Mouse (Mus musculus): ENCODE measurements at regions not wholly inside any gene's neighbourhood (a gene's known extent, or its start where the extent isn't known, plus 50 kb on each side); places are given as distances from the start of the nearest gene placed in this dataset.

GRCm38 (mm10) chr10:111111020-111111419 lies 53.5 kb upstream of the Osbpl8 start:
- in situ Hi-C loops (cut with MboI, MseI), result loop anchor here (5.0 kb wide), 1 partner anchor 41 kb away; no protein-coding TSS in a partner anchor

DNA sequence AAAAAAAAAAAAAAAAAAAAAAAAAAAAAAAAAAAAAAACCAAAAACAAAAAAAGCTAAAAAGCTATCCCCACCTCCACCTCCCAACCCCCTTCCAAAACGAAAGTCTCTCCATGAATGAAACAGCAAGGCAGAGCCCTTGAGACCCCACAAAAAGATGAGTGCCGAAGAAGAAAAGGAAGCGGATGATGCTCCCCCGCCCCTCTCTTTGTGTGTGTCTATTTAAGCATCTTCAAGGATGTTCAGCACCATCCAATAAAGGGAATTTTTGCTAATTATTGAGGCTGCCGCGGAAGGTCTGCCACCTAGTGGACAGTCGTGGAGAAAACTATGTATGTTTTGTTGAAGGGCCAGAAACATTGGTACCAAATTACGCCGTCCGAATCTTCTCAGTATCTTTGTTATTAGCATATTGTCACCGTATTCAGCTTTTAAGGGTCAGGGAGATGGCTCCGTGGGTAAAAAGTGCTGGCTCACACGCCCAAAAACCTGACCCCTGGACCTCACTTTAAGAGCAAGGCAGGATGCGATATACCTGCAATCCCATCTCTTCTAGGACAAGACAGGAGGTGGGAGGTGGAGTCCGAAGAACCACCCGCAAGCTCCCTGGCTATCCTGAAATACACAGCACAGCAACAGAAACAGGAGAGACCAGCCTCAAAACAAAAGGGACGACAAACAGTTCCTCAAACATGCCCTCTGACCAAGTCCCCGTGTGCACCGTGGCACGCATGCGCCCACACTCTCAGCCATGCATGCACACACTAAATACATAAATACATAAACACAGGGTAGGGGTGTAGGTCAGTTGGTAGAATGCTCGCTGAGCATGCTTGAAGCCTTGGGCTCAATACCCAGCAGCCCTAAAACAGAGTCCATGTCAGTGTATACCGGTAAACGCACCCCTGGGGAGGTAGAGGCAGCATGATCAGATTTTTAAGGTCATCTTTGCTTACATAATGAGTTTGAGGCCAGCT lies 55.6 kb upstream of the Osbpl8 start:
- in situ Hi-C loops (cut with MboI, MseI), result no loop called here

DNA sequence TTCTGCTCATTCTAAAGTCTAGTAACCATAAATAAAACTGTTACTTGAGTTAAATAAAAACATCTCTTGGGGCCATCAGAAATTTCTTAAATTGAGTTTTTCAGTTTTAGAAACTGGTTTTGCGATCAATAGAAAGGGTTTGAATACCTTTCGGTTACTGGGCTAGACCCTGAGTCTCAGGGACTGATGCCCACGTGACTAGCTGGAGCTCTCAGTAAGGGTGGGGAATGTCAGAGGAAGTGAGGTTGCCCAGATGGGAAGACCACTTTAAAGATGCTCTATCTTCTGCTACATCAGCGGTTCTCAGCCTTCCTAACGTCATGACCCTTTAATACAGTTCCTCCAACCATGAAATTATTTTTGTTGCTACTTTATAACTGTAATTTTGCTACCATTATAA lies 56.7 kb upstream of the Osbpl8 start:
- in situ Hi-C loops (cut with MboI, MseI), result no loop called here

DNA sequence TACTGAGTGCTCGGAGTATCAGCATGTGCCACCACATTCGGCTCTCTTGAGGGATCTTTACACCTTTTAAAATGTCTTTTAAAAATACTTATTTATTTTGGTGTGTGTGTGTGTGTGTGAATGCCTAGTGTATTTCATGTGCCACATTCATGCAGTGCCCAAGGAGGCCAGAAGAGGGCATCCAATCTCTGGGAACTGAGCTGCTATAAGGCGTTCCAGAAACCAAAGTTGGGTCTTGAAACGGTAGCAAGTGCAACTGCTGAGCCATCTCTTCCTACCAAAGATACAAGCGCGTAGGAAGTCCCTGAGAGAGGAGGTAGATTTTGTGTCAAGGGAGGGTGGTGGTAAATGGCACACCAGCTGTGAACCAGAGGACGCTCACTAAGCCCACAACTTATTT lies 57.2 kb upstream of the Osbpl8 start:
- in situ Hi-C loops (cut with MboI, MseI), result no loop called here

GRCm38 (mm10) chr10:111106411-111106810 lies 58.1 kb upstream of the Osbpl8 start:
- in situ Hi-C loops (cut with MboI, MseI), result no loop called here

DNA sequence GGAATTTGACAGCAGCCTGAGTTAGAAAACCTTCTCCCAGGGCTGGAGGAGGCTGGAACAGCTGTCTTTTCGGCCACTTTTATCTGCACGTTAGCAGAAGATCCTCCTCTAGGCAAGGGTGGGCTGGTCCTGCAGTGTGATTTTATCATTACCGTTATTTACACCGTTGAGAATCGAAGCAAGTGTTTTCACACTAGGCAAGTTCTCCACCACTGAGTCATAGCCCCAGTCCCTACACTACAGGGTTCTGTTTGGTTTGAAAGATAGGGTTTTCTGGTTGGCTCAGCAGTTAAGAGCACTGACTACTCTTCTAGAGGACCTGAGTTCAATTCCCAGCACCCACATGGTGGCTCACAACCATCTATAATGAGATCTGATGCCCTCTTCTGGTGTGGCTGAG lies 58.9 kb upstream of the Osbpl8 start:
- in situ Hi-C loops (cut with MboI, MseI), result no loop called here

GRCm38 (mm10) chr10:111103512-111103911 lies 61.0 kb upstream of the Osbpl8 start:
- in situ Hi-C loops (cut with MboI, MseI), result loop anchor here (5.0 kb wide), 1 partner anchor 311 kb away; no protein-coding TSS in a partner anchor

GRCm38 (mm10) chr10:111103086-111103485 lies 61.5 kb upstream of the Osbpl8 start:
- in situ Hi-C loops (cut with MboI, MseI), result loop anchor here (5.0 kb wide), 1 partner anchor 311 kb away; no protein-coding TSS in a partner anchor

DNA sequence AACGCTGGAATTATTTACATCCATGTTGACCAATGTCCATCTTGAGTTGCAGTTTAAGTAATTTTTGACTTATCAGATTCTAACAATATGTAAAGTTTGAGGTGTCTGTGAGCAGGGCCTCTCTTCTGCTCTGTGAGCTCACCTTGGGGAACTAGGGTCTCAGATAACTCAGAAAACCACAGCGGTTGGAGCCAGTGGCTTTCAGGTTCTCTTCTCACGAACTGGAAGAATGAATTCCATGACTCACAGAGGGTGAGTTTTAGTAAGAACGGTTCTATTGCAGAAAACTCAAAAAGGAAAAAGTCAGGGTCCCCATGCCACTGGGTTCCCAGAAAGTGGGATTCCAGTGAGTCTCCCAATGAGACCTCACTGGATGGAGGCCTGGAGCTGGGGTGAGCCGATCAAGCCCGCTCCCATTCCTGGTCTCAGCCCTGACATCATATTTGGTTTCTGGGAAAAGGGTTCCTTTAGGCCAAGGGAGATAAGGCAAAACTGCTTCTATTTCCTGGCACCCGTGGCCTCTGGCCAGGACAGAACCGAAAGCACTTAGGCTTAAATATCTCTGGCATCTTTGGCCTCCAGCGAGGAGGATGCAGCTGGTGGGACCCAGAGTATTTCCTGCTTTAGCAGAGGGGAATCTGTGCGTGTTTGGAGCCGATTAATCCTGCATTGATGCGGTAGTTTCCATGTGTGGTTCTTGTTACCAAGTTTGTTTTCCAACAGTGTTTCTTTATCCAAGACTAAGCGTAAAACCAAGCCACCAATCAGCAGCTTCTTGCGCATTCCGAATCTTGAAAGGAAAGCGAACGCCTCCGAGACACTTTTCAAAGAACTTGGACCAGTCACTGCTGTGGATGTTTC lies 62.4 kb upstream of the Osbpl8 start:
- in situ Hi-C loops (cut with MboI, MseI), result loop anchor here (5.0 kb wide), 1 partner anchor 310 kb away; no protein-coding TSS in a partner anchor

DNA sequence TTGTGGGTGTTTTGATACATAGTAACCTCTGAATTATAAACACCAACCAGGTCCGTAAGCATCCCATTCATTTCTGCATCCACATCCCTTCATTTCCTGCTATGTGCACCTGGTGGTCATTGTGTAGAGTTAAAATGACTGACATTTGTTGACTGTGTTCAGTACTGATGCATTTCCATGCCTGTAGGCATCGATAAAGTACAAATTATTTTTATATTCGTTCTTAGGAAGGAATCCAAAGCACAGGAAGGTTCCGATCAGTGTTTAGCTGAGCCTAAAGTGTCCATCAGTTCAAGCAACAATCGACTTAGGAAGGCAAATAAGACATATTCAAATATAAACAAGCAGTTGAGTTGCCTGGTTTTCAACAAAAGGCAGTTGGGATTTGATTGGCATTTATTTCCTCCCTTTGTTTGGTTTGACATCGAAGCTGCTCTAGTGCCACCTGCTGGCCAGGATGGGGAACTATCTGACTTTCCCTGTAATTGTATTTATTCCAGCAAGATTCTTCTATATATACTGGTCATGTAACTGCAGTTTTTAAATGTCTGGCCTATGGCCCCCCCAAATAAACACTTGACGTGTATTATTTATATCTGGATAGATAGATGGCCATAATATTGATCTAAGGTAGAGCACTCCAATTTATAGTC lies 64.6 kb upstream of the Osbpl8 start:
- in situ Hi-C loops (cut with MboI, MseI), result loop anchor here (5.0 kb wide), 2 partner anchors 108 to 308 kb away; no protein-coding TSS in a partner anchor

- in situ Hi-C loops (cut with MboI, MseI), result loop anchor here (5.0 kb wide), 1 partner anchor 107 kb away; no protein-coding TSS in a partner anchor
These were observed 65.3 kb upstream of the Osbpl8 start for GRCm38 (mm10) chr10:111099059-111099811.

GRCm38 (mm10) chr10:111097245-111097644 lies 67.3 kb upstream of the Osbpl8 start:
- in situ Hi-C loops (cut with MboI, MseI), result loop anchor here (5.0 kb wide), 1 partner anchor 105 kb away; no protein-coding TSS in a partner anchor

GRCm38 (mm10) chr10:111096811-111097210 lies 67.7 kb upstream of the Osbpl8 start:
- in situ Hi-C loops (cut with MboI, MseI), result loop anchor here (5.0 kb wide), 1 partner anchor 105 kb away; no protein-coding TSS in a partner anchor

GRCm38 (mm10) chr10:111094405-111094804 lies 70.1 kb upstream of the Osbpl8 start:
- in situ Hi-C loops (cut with MboI, MseI), result no loop called here

- in situ Hi-C loops (cut with MboI, MseI), result no loop called here
These were observed 75.2 kb upstream of the Osbpl8 start for GRCm38 (mm10) chr10:111089382-111089781.

GRCm38 (mm10) chr10:111085561-111085960 lies 75.6 kb upstream of the Zdhhc17 start:
- in situ Hi-C loops (cut with MboI, MseI), result no loop called here

DNA sequence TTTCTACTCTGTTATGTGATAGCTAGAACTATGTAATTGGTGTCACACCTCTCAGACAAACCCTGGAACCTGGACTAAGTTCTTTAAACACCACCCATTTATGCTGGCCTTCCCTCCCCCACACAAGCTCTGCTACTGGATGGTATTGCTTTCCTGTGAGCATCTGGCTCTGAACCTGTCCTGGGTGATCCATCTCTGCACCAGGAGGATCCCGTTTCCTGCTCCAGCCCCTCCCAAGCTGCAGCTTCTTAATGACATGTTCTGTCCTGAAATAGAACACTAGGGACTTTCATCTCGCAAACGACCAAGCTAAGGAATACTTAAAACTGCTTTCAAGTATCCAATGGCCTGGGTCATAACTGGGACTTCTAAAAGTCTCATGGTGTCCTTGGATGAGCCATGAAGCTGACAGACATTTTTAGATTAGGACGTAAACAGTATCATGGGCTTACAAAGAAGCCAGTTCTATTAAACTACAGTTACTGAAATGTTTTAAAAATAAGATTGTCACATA lies 74.4 kb upstream of the Zdhhc17 start:
- in situ Hi-C loops (cut with MboI, MseI), result no loop called here

GRCm38 (mm10) chr10:111083861-111084260 lies 73.9 kb upstream of the Zdhhc17 start:
- in situ Hi-C loops (cut with MboI, MseI), result no loop called here

DNA sequence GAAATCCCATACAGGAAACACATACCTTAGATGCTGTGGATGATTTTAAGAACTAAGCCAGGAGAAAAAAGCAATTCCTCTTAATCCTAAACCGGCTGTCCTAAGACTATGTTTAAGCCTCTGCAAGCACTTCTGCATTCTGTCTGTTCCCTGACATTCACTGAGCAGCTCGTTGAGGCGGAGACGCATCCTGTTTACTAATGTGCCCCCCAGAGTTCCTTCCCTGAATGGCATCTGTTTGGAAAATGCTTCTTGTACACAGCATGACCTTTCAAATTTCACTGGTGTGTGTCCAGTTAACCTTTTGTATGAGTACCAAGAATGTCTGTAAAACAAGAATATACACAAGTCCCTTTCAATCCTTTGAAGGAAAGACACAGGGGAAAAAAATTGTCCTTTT lies 73.4 kb upstream of the Zdhhc17 start:
- in situ Hi-C loops (cut with MboI, MseI), result no loop called here

DNA sequence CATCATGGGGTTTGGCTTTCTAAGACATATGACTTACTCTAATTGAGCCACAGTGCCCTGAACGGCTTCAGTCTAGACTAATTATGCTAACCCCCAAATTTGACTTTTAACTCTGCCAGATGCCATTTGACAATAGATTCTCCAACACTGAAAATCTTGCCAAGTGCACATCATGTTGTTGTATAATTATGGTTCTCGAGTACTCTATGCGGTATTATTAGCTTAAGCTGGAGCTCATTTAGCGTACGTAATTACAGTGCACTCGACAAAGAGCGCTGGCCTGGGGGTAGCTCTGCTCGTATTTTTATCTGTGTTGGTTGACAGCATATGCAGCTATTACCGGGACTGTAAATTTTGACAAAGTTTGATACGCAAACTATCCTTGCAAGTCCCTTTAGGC lies 70.4 kb upstream of the Zdhhc17 start:
- in situ Hi-C loops (cut with MboI, MseI), result no loop called here
